12 mouse cellular contexts compared by ENCODE assay signal in the genomic region with DNA sequence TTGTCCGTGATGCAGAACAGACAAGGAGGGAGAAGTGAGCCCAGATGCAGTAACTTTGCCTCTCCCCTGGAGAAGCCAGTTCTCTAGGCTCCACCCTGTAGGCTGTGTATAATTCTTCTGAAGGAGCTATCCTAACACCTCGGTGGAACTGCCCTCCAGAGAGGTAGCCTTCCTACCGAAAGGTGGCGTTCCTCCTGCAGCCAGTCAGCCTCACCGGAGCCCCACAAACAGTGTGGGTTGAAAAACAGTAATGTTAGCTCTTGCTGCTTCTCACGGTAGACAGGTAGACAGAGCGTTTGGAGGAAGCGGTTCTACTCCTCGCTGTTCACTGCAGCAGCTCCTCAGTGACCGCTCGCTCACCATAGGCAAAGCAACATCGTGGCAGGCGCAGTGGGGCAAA.
A peak's percentile ranks its signal among the peaks of the same experiment; 100 is the strongest.
DNase-seq lines count a peak whose midpoint lies in the region; ATAC-seq and TF ChIP-seq lines count a peak whose summit lies in the region.
"Had no signal": no experiment of that assay in that cellular context is flagged by ENCODE, and none has a peak within 500 bp of the region (broad histone marks: within the 10 kb centered on the region; RNA-seq: fewer than 3 reads in every experiment).

No protein-coding gene starts in this region.

- H3K27ac ChIP-seq in hindbrain, embryonic 13.5 days, result 0 out of 2 replicates have a peak overlapping the region, but pooled peaks have one; percentile 52
- no peak overlapping the region for H3K27ac ChIP-seq in hindbrain, embryonic 16.5 days (ENCODE audit: low read depth, low read length)
- H3K27ac ChIP-seq in hindbrain, embryonic 14.5 days, result no peak overlapping the region; the same call in 1 of the 2 replicates
- no peak overlapping the region for H3K27ac ChIP-seq in midbrain, postnatal 0 days (ENCODE audit: low read depth, low read length)

- H3K4me3 ChIP-seq in hindbrain, embryonic 13.5 days, result no peak overlapping the region
- H3K4me3 ChIP-seq in hindbrain, embryonic 16.5 days (ENCODE audit: low read length), result no peak overlapping the region
- H3K4me3 ChIP-seq in hindbrain, embryonic 14.5 days (replicated peaks; ENCODE audit: low read length), result no peak overlapping the region
- no peak overlapping the region for H3K4me3 ChIP-seq in midbrain, postnatal 0 days (ENCODE audit: low read depth, low read length)
- H3K4me3 ChIP-seq: midbrain, embryonic 10.5 days had no signal

- H3K4me2 ChIP-seq in hindbrain, embryonic 13.5 days, result no peak overlapping the region
- H3K4me2 ChIP-seq in hindbrain, embryonic 16.5 days (ENCODE audit: low read length), result no peak overlapping the region
- no peak overlapping the region for H3K4me2 ChIP-seq in hindbrain, embryonic 14.5 days (replicated peaks)
- H3K4me2 ChIP-seq in midbrain, postnatal 0 days (ENCODE audit: low read depth, low read length, poor library complexity, severe bottlenecking), result no peak overlapping the region

- no peak for TF ChIP-seq CTCF in midbrain, postnatal 0 days (IDR thresholded peaks at IDR 0.05)

- 74% methylated on average over 13 of the region's 13 CpGs for WGBS in hindbrain, embryonic 13.5 days
- WGBS in hindbrain, embryonic 16.5 days, result 72% methylated on average over 13 of the region's 13 CpGs
- 66% methylated on average over 13 of the region's 13 CpGs for WGBS in hindbrain, embryonic 14.5 days
- WGBS in midbrain, postnatal 0 days, result 71% methylated on average over 13 of the region's 13 CpGs

- peaks cover 87% of the 10 kb centered on the region for H3K4me1 ChIP-seq in hindbrain, embryonic 13.5 days (replicated peaks)
- H3K4me1 ChIP-seq in hindbrain, embryonic 16.5 days (ENCODE audit: control insufficient read depth, insufficient read depth, low read depth, low read length), result peaks cover 44% of the 10 kb centered on the region
- H3K4me1 ChIP-seq in hindbrain, embryonic 14.5 days (replicated peaks; ENCODE audit: control insufficient read depth, insufficient read depth, low read length), result peaks cover 57% of the 10 kb centered on the region
- peaks cover 3% of the 10 kb centered on the region; the same call in 1 of the 2 replicates for H3K4me1 ChIP-seq in midbrain, postnatal 0 days (ENCODE audit: insufficient read depth, low read length)

- H3K9me3 ChIP-seq in hindbrain, embryonic 13.5 days, result no peaks in the 10 kb centered on the region
- no peaks in the 10 kb centered on the region for H3K9me3 ChIP-seq in hindbrain, embryonic 16.5 days (ENCODE audit: control insufficient read depth, low read length)
- H3K9me3 ChIP-seq in hindbrain, embryonic 14.5 days (ENCODE audit: control insufficient read depth, low read length), result no peaks in the 10 kb centered on the region
- H3K9me3 ChIP-seq in midbrain, postnatal 0 days (ENCODE audit: low read length), result no peaks in the 10 kb centered on the region
- H3K9me3 ChIP-seq: midbrain, embryonic 10.5 days had no signal

- no peak overlapping the region for H3K9ac ChIP-seq in hindbrain, embryonic 13.5 days
- no peak overlapping the region for H3K9ac ChIP-seq in hindbrain, embryonic 16.5 days (ENCODE audit: low read depth, low read length)
- peak overlapping the region; percentile 13; the same call in 1 of the 2 replicates for H3K9ac ChIP-seq in hindbrain, embryonic 14.5 days
- H3K9ac ChIP-seq in midbrain, postnatal 0 days (replicated peaks; ENCODE audit: low read length, poor library complexity, severe bottlenecking), result no peak overlapping the region

- no peaks in the 10 kb centered on the region for H3K27me3 ChIP-seq in hindbrain, embryonic 13.5 days
- H3K27me3 ChIP-seq in hindbrain, embryonic 16.5 days (replicated peaks; ENCODE audit: control insufficient read depth, insufficient read depth, low read length), result no peaks in the 10 kb centered on the region
- no peaks in the 10 kb centered on the region for H3K27me3 ChIP-seq in hindbrain, embryonic 14.5 days (ENCODE audit: control insufficient read depth, insufficient read depth, low read length)
- H3K27me3 ChIP-seq in midbrain, postnatal 0 days (ENCODE audit: insufficient read depth, low read length), result no peaks in the 10 kb centered on the region

- peak; percentile 60 for DNase-seq in cerebellum, adult 11 months
- DNase-seq in cerebellum, postnatal 4 days (ENCODE audit: low spot score in 2 of 2), result no peak
- DNase-seq in WW6 (ENCODE audit: low read depth, low spot score), result peak; percentile 47
- DNase-seq in hindbrain, embryonic 14.5 days (ENCODE audit: low spot score), result no peak
- DNase-seq in spleen, postnatal 14 days (ENCODE audit: low spot score in 2 of 2), result no peak
- no peak for DNase-seq in midbrain, postnatal 0 days (ENCODE audit: low spot score)
- DNase-seq: adrenal gland, postnatal 10 days; heart, postnatal 4 days; lung, adult 18-20 months had no signal

- H3K36me3 ChIP-seq in hindbrain, embryonic 13.5 days, result no peaks in the 10 kb centered on the region
- H3K36me3 ChIP-seq in hindbrain, embryonic 16.5 days (ENCODE audit: control insufficient read depth, insufficient read depth, low read length), result no peaks in the 10 kb centered on the region
- no peaks in the 10 kb centered on the region for H3K36me3 ChIP-seq in hindbrain, embryonic 14.5 days (replicated peaks; ENCODE audit: control insufficient read depth, insufficient read depth)
- no peaks in the 10 kb centered on the region for H3K36me3 ChIP-seq in midbrain, postnatal 0 days (ENCODE audit: insufficient read depth, low read length)
- H3K36me3 ChIP-seq: midbrain, embryonic 10.5 days had no signal

- ATAC-seq in hindbrain, embryonic 13.5 days (ENCODE audit: low FRiP score), result no peak
- no peak for ATAC-seq in hindbrain, embryonic 16.5 days
- no peak for ATAC-seq in hindbrain, embryonic 14.5 days (ENCODE audit: low FRiP score)
- ATAC-seq in midbrain, postnatal 0 days (ENCODE audit: low FRiP score), result no peak

Comparison
In these comparisons a context has a peak if more than half of its experiments do, and no peak if none do; other contexts are left out.
1. DNase-seq: peak in cerebellum, adult 11 months (single experiment) and WW6 (single experiment); none in cerebellum, postnatal 4 days (0 of 2), hindbrain, embryonic 14.5 days (single experiment), spleen, postnatal 14 days (0 of 2) and midbrain, postnatal 0 days (single experiment).